Mouse (Mus musculus) midbrain, postnatal 0 days (tissue): ENCODE data around the gene Lancl3. TPM values are rescaled to one million over a fixed set of nuclear protein-coding genes. Genes with fewer than 3 reads are reported as not detected.
"Not testable (repeated sequence)": the region's sequence is repeated elsewhere in the genome, so short reads cannot be mapped to it uniquely, and the experiment has no call there.

ENCODE experiments used
- ATAC-seq: fragments of 200-750 bp; cut with Nextera tagmentation; 2 replicates; pipeline ENCODE4 v1.8.0; 2017; ENCODE audit warnings: moderate number of reproducible peaks, mild to moderate bottlenecking, moderate TSS enrichment, moderate library complexity; ENCODE audit not compliant: low FRiP score
- DNase-seq: peaks from one replicate; pipeline ENCODE4 v3.0.0-alpha.2; 2015; ENCODE audit warnings: low spot score
- H3K27ac ChIP-seq: fragments of 300-500 bp; sonication (generic); 2 replicates; pipeline ENCODE4 v1.5.1; 2014; ENCODE audit warnings: low read depth, mild to moderate bottlenecking, low read length, mixed read lengths
- H3K27me3 ChIP-seq: fragments of 300-500 bp; sonication (generic); 2 replicates; pipeline ENCODE4 v1.6.1; 2014; ENCODE audit warnings: low read length, control low read depth, mixed read lengths; ENCODE audit not compliant: insufficient read depth
- H3K36me3 ChIP-seq: fragments of 300-500 bp; sonication (generic); 2 replicates; pipeline ENCODE4 v1.6.1; 2014; ENCODE audit warnings: low read length, control low read depth, mixed read lengths; ENCODE audit not compliant: insufficient read depth
- H3K4me1 ChIP-seq: fragments of 300-500 bp; sonication (generic); 2 replicates; pipeline ENCODE4 v1.6.1; 2014; ENCODE audit warnings: mild to moderate bottlenecking, control low read depth, antibody characterized with exemption, low read length, mixed read lengths; ENCODE audit not compliant: insufficient read depth
- H3K4me2 ChIP-seq: fragments of 300-500 bp; sonication (generic); 2 replicates; pipeline ENCODE4 v1.6.1; 2014; ENCODE audit warnings: low read depth, mild to moderate bottlenecking, low read length, mixed read lengths; ENCODE audit not compliant: poor library complexity, severe bottlenecking
- H3K4me3 ChIP-seq: fragments of 300-500 bp; sonication (generic); 2 replicates; pipeline ENCODE4 v1.5.1; 2014; ENCODE audit warnings: low read depth, mild to moderate bottlenecking, low read length, moderate library complexity
- H3K9ac ChIP-seq: fragments of 300-500 bp; sonication (generic); replicated peaks from 2 replicates; pipeline ENCODE4 v1.6.1; 2014; ENCODE audit warnings: mild to moderate bottlenecking, low read length, moderate library complexity, mixed read lengths; ENCODE audit not compliant: poor library complexity, severe bottlenecking
- H3K9me3 ChIP-seq: fragments of 300-500 bp; sonication (generic); 2 replicates; pipeline ENCODE4 v1.6.1; 2016; ENCODE audit warnings: low read length, control low read depth
- CTCF ChIP-seq: IDR thresholded peaks from 2 replicates; pipeline ENCODE4 v1.5.1; 2016; ENCODE audit warnings: antibody characterized with exemption, mild to moderate bottlenecking
- WGBS: fragments of 180-500 bp; shearing (Covaris S2); extraction: QIAGEN DNeasy Blood & Tissue Kit; methylation state at CpG from one replicate; pipeline ENCODE4 v1.1.7; 2014; 5-methylcytosine and 5-hydroxymethylcytosine counted together
- polyA plus RNA-seq: library from polyadenylated mRNA; unstranded; fragments of >200 nt; fragmentation: Nextera tagmentation; extraction: Ambion mirVana; gene quantifications from 2 replicates; pipeline ENCODE4 v1.2.1, GENCODE M21; 2015
- total RNA-seq: library from RNA; depleted of rRNA; stranded (reverse); fragments of >200 nt; gene quantifications from 2 replicates; pipeline ENCODE4 v1.2.3, GENCODE M21; 2014

Lancl3 gene
- total and polyA plus RNA-seq, 2 experiments from 2014 or later = 3.0 to 10.9 TPM

GRCm38 (mm10) chrX:9272460-9273361, 73.0 kb downstream of the Lancl3 start, which contains the start of gene Xk:
Gene Xk, plus strand, starts transcription at chrX:9272756.
- peak; percentile 68 for DNase-seq
- Histone ChIP-seq H3K4me3 (peak within 1 kb of the TSS; percentile 49), H3K4me2 (peak within 1 kb of the TSS; percentile 49), H3K27ac (peak within 1 kb of the TSS; percentile 57; the same call in 1 of the 2 replicates), H3K4me1 (no peaks in the 10 kb centered on the region), H3K36me3 (no peaks in the 10 kb centered on the region), H3K27me3 (no peaks in the 10 kb centered on the region), H3K9me3 (no peaks in the 10 kb centered on the region), H3K9ac (peak within 1 kb of the TSS; percentile 65)
- peak; percentile 91 for ATAC-seq
- 9% methylated on average over 26 of the region's 94 CpGs for WGBS
- TF ChIP-seq CTCF = no peak

GRCm38 (mm10) chrX:9273377-9274002, 73.8 kb downstream of the Lancl3 start:
- ATAC-seq = no peak
- no peaks in the 10 kb centered on the region for H3K36me3 ChIP-seq
- no peaks in the 10 kb centered on the region for H3K9me3 ChIP-seq
- no peak for TF ChIP-seq CTCF
- peak overlapping the region; percentile 49 for H3K4me2 ChIP-seq
- 57% methylated on average over 12 of the region's 12 CpGs for WGBS
- peak overlapping the region; percentile 65; the same call in 1 of the 2 replicates for H3K9ac ChIP-seq
- DNase-seq = no peak
- H3K27me3 ChIP-seq = no peaks in the 10 kb centered on the region
- no peak overlapping the region for H3K27ac ChIP-seq
- H3K4me3 ChIP-seq = peak overlapping the region; percentile 49
- H3K4me1 ChIP-seq = no peaks in the 10 kb centered on the region

GRCm38 (mm10) chrX:9274321-9274720, 74.6 kb downstream of the Lancl3 start:
- Histone ChIP-seq H3K4me1 (no peaks in the 10 kb centered on the region), H3K9ac (no peak overlapping the region), H3K27ac (no peak overlapping the region), H3K27me3 (no peaks in the 10 kb centered on the region), H3K4me2 (no peak overlapping the region), H3K36me3 (no peaks in the 10 kb centered on the region), H3K4me3 (no peak overlapping the region), H3K9me3 (no peaks in the 10 kb centered on the region)
- WGBS = 83% methylated on average over 8 of the region's 8 CpGs
- TF ChIP-seq CTCF = no peak
- DNase-seq (no peak), ATAC-seq (no peak)

GRCm38 (mm10) chrX:9283464-9283863, 83.8 kb downstream of the Lancl3 start, which contains the start of gene H2al1m:
Gene H2al1m, plus strand, starts transcription at chrX:9283764.
- not testable (repeated sequence) for H3K9me3 ChIP-seq, H3K4me2 ChIP-seq, ATAC-seq, H3K9ac ChIP-seq, DNase-seq, H3K4me1 ChIP-seq, H3K36me3 ChIP-seq, H3K27ac ChIP-seq, H3K4me3 ChIP-seq, H3K27me3 ChIP-seq
- WGBS = no CpG with 5 or more reads among the region's 1 CpGs

- H3K4me2 ChIP-seq, H3K36me3 ChIP-seq, H3K27ac ChIP-seq, DNase-seq, H3K27me3 ChIP-seq, H3K9me3 ChIP-seq, H3K4me1 ChIP-seq, H3K9ac ChIP-seq, ATAC-seq, H3K4me3 ChIP-seq: not testable (repeated sequence)
- 90% methylated on average over 3 of the region's 4 CpGs for WGBS
These were observed 93.6 kb downstream of the Lancl3 start for GRCm38 (mm10) chrX:9293140-9293829.
